Mouse (Mus musculus) heart, postnatal 25 days (tissue): ENCODE measurements around the gene Pou4f1. TPM values are rescaled to one million over a fixed set of nuclear protein-coding genes. Genes with fewer than 3 reads are reported as not detected.

Source experiments
- DNase-seq: peaks from one replicate; pipeline ENCODE4 v3.0.0; 2022; ENCODE audit warnings: low spot score
- intact Hi-C: fragments of 180-260 bp; cut with DNase I; formaldehyde crosslinking; loops from one replicate; pipeline ENCODE4 v1.15.1; 2025
- total RNA-seq, 2 experiments: library from RNA; stranded (reverse); gene quantifications; 2 replicates each; pipeline ENCODE4 v1.2.3; 2021

The Pou4f1 gene
- total RNA-seq, 2 experiments from 2014 or later = not detected

DNA sequence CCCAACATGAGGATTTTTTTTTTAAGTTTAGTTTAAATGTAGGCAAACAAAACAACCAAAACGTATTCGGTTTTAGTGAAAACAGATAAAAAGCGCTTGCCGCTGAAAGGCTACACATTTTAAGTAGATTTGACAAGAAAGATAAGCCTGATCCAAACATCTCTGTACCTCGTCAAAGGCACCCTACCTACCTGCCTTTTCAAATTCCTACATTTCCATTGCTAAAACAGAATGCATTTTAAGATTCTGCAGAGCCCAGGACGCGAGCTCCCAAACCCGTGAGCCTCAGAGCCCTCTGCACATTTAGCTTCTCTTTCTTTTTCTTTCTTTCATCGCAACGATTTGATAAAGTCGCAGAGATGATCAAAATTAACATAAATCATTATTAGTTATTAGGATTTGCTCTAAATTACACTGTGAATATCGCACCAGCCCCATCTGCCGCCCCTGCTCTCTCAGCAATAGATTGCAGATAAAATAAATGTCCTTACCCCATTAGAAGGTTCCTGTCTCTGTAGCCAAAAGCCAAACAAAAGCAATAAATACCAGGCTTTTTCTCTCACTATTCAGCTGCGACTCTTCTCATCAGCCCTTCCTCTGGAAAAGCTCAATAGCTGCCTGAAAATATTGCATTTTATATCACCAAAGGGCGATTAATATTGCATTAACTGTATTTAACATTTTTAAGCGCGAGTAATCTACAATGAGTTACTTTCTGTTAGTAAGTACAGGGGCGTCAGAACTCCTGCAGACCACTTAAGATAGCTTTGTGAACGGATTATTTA lies 8.9 kb downstream of the Pou4f1 start:
- no peak for DNase-seq
- intact Hi-C loops = no loop called here

GRCm38 (mm10) chr14:104457966-104458710 lies 9.7 kb downstream of the Pou4f1 start:
- intact Hi-C loops = no loop called here
- no peak for DNase-seq

- intact Hi-C loops = no loop called here
- no peak for DNase-seq
These were observed 10.8 kb downstream of the Pou4f1 start for GRCm38 (mm10) chr14:104456976-104457375.

DNA sequence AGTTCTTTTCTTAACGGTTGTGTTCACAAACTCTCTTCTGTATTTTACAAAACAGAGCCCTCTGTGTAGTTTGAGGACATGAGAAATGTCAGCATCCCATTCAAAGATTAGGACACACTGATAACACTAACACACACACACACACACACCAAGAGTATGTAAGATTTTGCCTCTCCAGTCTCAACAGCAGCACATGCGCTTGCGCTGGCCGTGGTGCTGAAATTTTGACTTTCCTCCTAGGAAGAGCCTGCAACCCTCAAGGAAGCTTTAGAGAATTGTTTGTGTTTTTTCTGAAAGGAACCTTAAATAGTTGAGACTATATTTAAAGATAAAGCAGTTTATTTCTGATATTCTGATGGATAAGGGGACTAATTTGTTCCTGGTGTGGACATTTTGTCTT lies 14.0 kb downstream of the Pou4f1 start:
- intact Hi-C loops = no loop called here
- DNase-seq = no peak

- intact Hi-C loops = no loop called here
- DNase-seq = no peak
These were observed 33.5 kb downstream of the Pou4f1 start for GRCm38 (mm10) chr14:104434293-104434692.

DNA sequence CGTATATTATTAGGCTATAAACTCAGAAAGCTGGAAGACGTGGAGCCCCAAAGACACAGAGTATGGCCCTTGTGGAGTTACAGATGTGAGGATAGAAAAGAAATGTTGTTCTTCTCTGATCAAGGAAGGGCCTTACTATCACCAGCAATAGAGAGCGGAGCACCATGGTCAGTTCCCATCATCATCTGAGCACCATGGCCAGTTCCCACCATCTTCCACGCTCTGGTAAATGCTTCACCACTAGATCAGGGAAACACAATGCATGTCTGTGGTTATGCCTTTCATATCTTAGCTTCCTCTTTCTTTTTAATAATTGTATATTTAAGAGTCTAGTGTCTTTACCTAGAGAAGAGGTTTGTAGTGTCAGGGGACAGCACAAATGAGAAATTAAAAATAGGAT lies 37.0 kb downstream of the Pou4f1 start:
- no peak for DNase-seq
- intact Hi-C loops = no loop called here

DNA sequence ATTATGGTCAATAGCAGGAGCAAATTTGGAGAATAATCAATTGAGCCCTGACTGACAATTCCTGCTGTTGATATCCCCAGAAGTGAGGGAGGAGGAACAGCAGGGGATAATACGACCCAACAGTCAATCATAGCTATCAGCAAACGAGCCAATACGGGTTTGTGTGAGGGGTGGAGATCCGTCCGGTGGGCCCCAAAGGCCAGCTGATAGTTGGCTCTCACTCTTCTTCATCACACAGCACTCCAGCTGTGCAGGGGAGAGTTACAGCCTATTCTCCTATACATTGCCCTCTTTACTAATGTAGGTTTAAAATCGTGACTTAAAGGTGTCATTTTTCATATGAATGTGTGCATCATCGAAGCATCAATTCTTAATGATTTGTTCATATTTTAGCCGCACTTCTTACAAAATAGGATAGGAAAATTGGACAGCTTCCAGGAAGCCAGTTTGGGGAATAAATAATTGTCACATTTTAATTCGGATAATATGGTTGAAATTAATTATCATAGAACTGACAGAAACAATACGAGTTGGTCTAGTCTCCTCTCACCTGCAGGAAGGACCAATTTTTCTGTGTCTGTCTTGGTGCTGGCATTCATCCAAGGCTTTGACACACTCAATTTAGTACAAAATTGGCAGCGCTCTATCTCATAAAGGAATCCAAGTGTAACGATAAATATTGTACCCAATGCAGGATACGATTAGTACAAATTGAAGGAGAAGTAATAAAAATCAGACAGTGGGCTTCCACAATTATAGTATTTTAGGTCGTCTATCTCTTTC lies 43.9 kb downstream of the Pou4f1 start:
- intact Hi-C loops = no loop called here

More for the DNA sequence above, 43.9 kb downstream of the Pou4f1 start:
- DNase-seq = no peak

Other genes starting within 250 kb of the Pou4f1 start
- 1 to 10 TPM; 4.9 to 6.3 TPM for gene Rnf219, start 54.6 kb upstream of the Pou4f1 start, total RNA-seq